Mouse (Mus musculus) myocyte (in vitro differentiated cells): ENCODE results near the gene Scml4. TPM values are rescaled to one million over a fixed set of nuclear protein-coding genes. Genes with fewer than 3 reads are reported as not detected.

ENCODE experiments used
- H3K27me3 ChIP-seq: one replicate; pipeline ENCODE4 v1.6.1; 2011; ENCODE audit not compliant: control insufficient read depth, insufficient read depth, insufficient read length
- H3K36me3 ChIP-seq: one replicate; pipeline ENCODE4 v1.6.1; 2011; ENCODE audit not compliant: control insufficient read depth, insufficient read depth
- H3K4me2 ChIP-seq: one replicate; pipeline ENCODE4 v1.6.1; 2011; ENCODE audit warnings: low read depth, control low read depth
- H3K4me3 ChIP-seq: one replicate; pipeline ENCODE4 v1.5.1; 2011; ENCODE audit warnings: mild to moderate bottlenecking, control low read depth, moderate library complexity
- H3K79me2 ChIP-seq: one replicate; pipeline ENCODE4 v1.6.1; 2011; ENCODE audit not compliant: control insufficient read depth, insufficient read depth
- H3ac ChIP-seq: one replicate; pipeline ENCODE4 v1.6.1; 2011; ENCODE audit not compliant: control insufficient read depth, insufficient read length
- MYOD1 ChIP-seq, 3 experiments: IDR thresholded peaks; one replicate each; pipeline ENCODE4 v1.6.1; 2011; ENCODE audit warnings: control low read depth in 2 of 3, low read depth in 2 of 3, mild to moderate bottlenecking in 2 of 3, moderate library complexity in 1 of 3; ENCODE audit not compliant: insufficient read length in 2 of 3, control insufficient read depth in 1 of 3
- MYOG ChIP-seq, 3 experiments: IDR thresholded peaks; one replicate each; pipeline ENCODE4 v1.6.1; 2011; ENCODE audit warnings: control low read depth in 2 of 3, low read depth in 2 of 3, mild to moderate bottlenecking in 2 of 3; ENCODE audit not compliant: insufficient read length in 2 of 3, control insufficient read depth in 1 of 3, insufficient read depth in 1 of 3
- TCF3 ChIP-seq: IDR thresholded peaks from one replicate; pipeline ENCODE4 v1.6.1; 2011; ENCODE audit warnings: low read depth, control low read depth; ENCODE audit not compliant: insufficient read length
- polyA plus RNA-seq: library from polyadenylated mRNA; unstranded; fragments of >200 nt; fragmentation: generic; extraction: Trizol; gene quantifications from one replicate; pipeline ENCODE4 v1.2.1, GENCODE M21; 2012; ENCODE audit warnings: missing spikeins

Gene Scml4
- polyA plus RNA-seq, 1 experiment = 5.7 TPM

GRCm38 (mm10) chr10:43006534-43006933, 146.4 kb downstream of the Scml4 start:
- TF ChIP-seq TCF3 (no peak), MYOD1 (IDR thresholded peaks at IDR 0.05; ENCODE audit: control insufficient read depth in 1 of 3, insufficient read length in 2 of 3, low read depth in 2 of 3) (peak in 1 of 3 experiments; percentile 5)
- no peaks in the 10 kb centered on the region for H3K36me3 ChIP-seq
- no peak overlapping the region for H3K4me3 ChIP-seq
- H3K27me3 ChIP-seq = no peaks in the 10 kb centered on the region
- no peak overlapping the region for H3ac ChIP-seq
- no peak overlapping the region for H3K4me2 ChIP-seq
- H3K79me2 ChIP-seq = no peaks in the 10 kb centered on the region

GRCm38 (mm10) chr10:43008116-43008515, 147.9 kb downstream of the Scml4 start:
- H3K79me2 ChIP-seq = no peaks in the 10 kb centered on the region
- H3K36me3 ChIP-seq = no peaks in the 10 kb centered on the region
- no peaks in the 10 kb centered on the region for H3K27me3 ChIP-seq
- no peak overlapping the region for H3ac ChIP-seq
- no peak for TF ChIP-seq MYOG (IDR thresholded peaks at IDR 0.05; ENCODE audit: control insufficient read depth in 1 of 3, insufficient read depth in 1 of 3, insufficient read length in 2 of 3, low read depth in 2 of 3)
- TF ChIP-seq MYOD1 (IDR thresholded peaks at IDR 0.05; ENCODE audit: control insufficient read depth in 1 of 3, insufficient read length in 2 of 3, low read depth in 2 of 3) = peak in 1 of 3 experiments; percentile 14
- H3K4me3 ChIP-seq = no peak overlapping the region
- H3K4me2 ChIP-seq = no peak overlapping the region

Other genes starting within 250 kb of the Scml4 start
- gene Sec63, start 98.9 kb upstream of the Scml4 start, polyA plus RNA-seq = 22.7 TPM